Mouse (Mus musculus): ENCODE results near the gene Sox9. TPM values are rescaled to one million over a fixed set of nuclear protein-coding genes. Genes with fewer than 3 reads are reported as not detected.
A peak's percentile ranks its signal among the peaks of the same experiment; 100 is the strongest.

Gene Sox9
- polyA plus RNA-seq (2015; fragmentation: Nextera tagmentation; extraction: Ambion mirVana) = 36.2 and 37.9 TPM in 2 replicates

- H3K36me3 ChIP-seq = no peaks in the 10 kb centered on the region
- peaks cover 60% of the 10 kb centered on the region for H3K27me3 ChIP-seq
- H3K27ac ChIP-seq = peak within 1 kb of the TSS; percentile 85
- H3K9ac ChIP-seq = peak within 1 kb of the TSS; percentile 61
- under 1% methylated on average over 15 of the region's 15 CpGs for WGBS
- peak; percentile 87 for ATAC-seq (replicated peaks; ENCODE audit: low FRiP score)
- peak within 1 kb of the TSS; percentile 57 for H3K4me3 ChIP-seq (replicated peaks)
- peak within 1 kb of the TSS; percentile 85 for H3K4me2 ChIP-seq
- peaks cover 48% of the 10 kb centered on the region for H3K4me1 ChIP-seq
- H3K9me3 ChIP-seq (replicated peaks) = no peaks in the 10 kb centered on the region
These were observed at the start of gene Sox9 for GRCm38 (mm10) chr11:112781994-112782356. Gene Sox9 (plus strand): TSS chr11:112782224.

GRCm38 (mm10) chr11:112732401-112732800 lies 49.6 kb upstream of the Sox9 start:
- WGBS = 67% methylated on average over 7 of the region's 7 CpGs
- ATAC-seq (replicated peaks; ENCODE audit: low FRiP score) = no peak
- H3K9me3 ChIP-seq (replicated peaks) = no peaks in the 10 kb centered on the region

GRCm38 (mm10) chr11:112737071-112737470 lies 45.0 kb upstream of the Sox9 start:
- no peaks in the 10 kb centered on the region for H3K27me3 ChIP-seq
- H3K27ac ChIP-seq = no peak overlapping the region
- no peaks in the 10 kb centered on the region for H3K9me3 ChIP-seq (replicated peaks)
- WGBS = 68% methylated on average over 5 of the region's 5 CpGs
- no peaks in the 10 kb centered on the region for H3K4me1 ChIP-seq
- H3K4me2 ChIP-seq = no peak overlapping the region
- ATAC-seq (replicated peaks; ENCODE audit: low FRiP score) = no peak
- H3K9ac ChIP-seq = no peak overlapping the region
- H3K36me3 ChIP-seq = no peaks in the 10 kb centered on the region
- H3K4me3 ChIP-seq (replicated peaks) = no peak overlapping the region

More at GRCm38 (mm10) chr11:112732401-112732800, 49.6 kb upstream of the Sox9 start:
- Histone ChIP-seq H3K36me3 (no peaks in the 10 kb centered on the region), H3K4me1 (0 out of 2 replicates have a peak, but pooled peaks cover 5% of the 10 kb centered on the region), H3K4me2 (no peak overlapping the region), H3K9ac (no peak overlapping the region), H3K27me3 (no peaks in the 10 kb centered on the region), H3K4me3 (replicated peaks) (no peak overlapping the region), H3K27ac (no peak overlapping the region)

- H3K27me3 ChIP-seq = no peaks in the 10 kb centered on the region
- no peaks in the 10 kb centered on the region for H3K9me3 ChIP-seq (replicated peaks)
- ATAC-seq (replicated peaks; ENCODE audit: low FRiP score) = no peak
- H3K36me3 ChIP-seq = no peaks in the 10 kb centered on the region
- H3K4me1 ChIP-seq = no peaks in the 10 kb centered on the region
- no peak overlapping the region for H3K27ac ChIP-seq
- no peak overlapping the region for H3K4me3 ChIP-seq (replicated peaks)
- H3K9ac ChIP-seq = no peak overlapping the region
- H3K4me2 ChIP-seq = no peak overlapping the region
- 92% methylated on average over 1 of the region's 1 CpGs for WGBS
These were observed 42.3 kb upstream of the Sox9 start for GRCm38 (mm10) chr11:112739681-112740080.

- no peaks in the 10 kb centered on the region for H3K27me3 ChIP-seq
- no peak overlapping the region for H3K27ac ChIP-seq
- ATAC-seq (replicated peaks; ENCODE audit: low FRiP score) = no peak
- no peaks in the 10 kb centered on the region for H3K9me3 ChIP-seq (replicated peaks)
- no peaks in the 10 kb centered on the region for H3K4me1 ChIP-seq
- no peak overlapping the region for H3K9ac ChIP-seq
- H3K4me2 ChIP-seq = no peak overlapping the region
- H3K4me3 ChIP-seq (replicated peaks) = no peak overlapping the region
- H3K36me3 ChIP-seq = no peaks in the 10 kb centered on the region
- 33% methylated on average over 4 of the region's 4 CpGs for WGBS
These were observed 25.5 kb upstream of the Sox9 start for GRCm38 (mm10) chr11:112756516-112756915.

GRCm38 (mm10) chr11:112758056-112758455 lies 24.0 kb upstream of the Sox9 start:
- no peaks in the 10 kb centered on the region for H3K27me3 ChIP-seq
- no peak for ATAC-seq (replicated peaks; ENCODE audit: low FRiP score)
- WGBS = 64% methylated on average over 9 of the region's 9 CpGs
- H3K36me3 ChIP-seq = no peaks in the 10 kb centered on the region
- H3K27ac ChIP-seq = no peak overlapping the region
- no peak overlapping the region for H3K4me3 ChIP-seq (replicated peaks)
- no peak overlapping the region for H3K9ac ChIP-seq
- H3K4me1 ChIP-seq = no peaks in the 10 kb centered on the region
- no peak overlapping the region for H3K4me2 ChIP-seq
- no peaks in the 10 kb centered on the region for H3K9me3 ChIP-seq (replicated peaks)

- H3K9me3 ChIP-seq (replicated peaks) = no peaks in the 10 kb centered on the region
- WGBS = 92% methylated on average over 4 of the region's 4 CpGs
- no peak for ATAC-seq (replicated peaks; ENCODE audit: low FRiP score)
These were observed 15.1 kb upstream of the Sox9 start for GRCm38 (mm10) chr11:112766956-112767355.

GRCm38 (mm10) chr11:112767531-112768041 lies 14.4 kb upstream of the Sox9 start:
- no peak overlapping the region for H3K27ac ChIP-seq
- ATAC-seq (replicated peaks; ENCODE audit: low FRiP score) = no peak
- H3K9ac ChIP-seq = no peak overlapping the region
- H3K4me3 ChIP-seq (replicated peaks) = no peak overlapping the region
- no peaks in the 10 kb centered on the region for H3K4me1 ChIP-seq
- H3K4me2 ChIP-seq = no peak overlapping the region
- no peaks in the 10 kb centered on the region for H3K9me3 ChIP-seq (replicated peaks)
- 73% methylated on average over 15 of the region's 15 CpGs for WGBS
- H3K27me3 ChIP-seq = peaks cover 3% of the 10 kb centered on the region; the same call in 1 of the 2 replicates
- H3K36me3 ChIP-seq = no peaks in the 10 kb centered on the region

More at GRCm38 (mm10) chr11:112766956-112767355, 15.1 kb upstream of the Sox9 start:
- H3K4me1 ChIP-seq = no peaks in the 10 kb centered on the region
- no peaks in the 10 kb centered on the region for H3K36me3 ChIP-seq
- no peak overlapping the region for H3K27ac ChIP-seq
- peaks cover 3% of the 10 kb centered on the region; the same call in 1 of the 2 replicates for H3K27me3 ChIP-seq
- no peak overlapping the region for H3K4me2 ChIP-seq
- H3K9ac ChIP-seq = no peak overlapping the region
- H3K4me3 ChIP-seq (replicated peaks) = no peak overlapping the region

GRCm38 (mm10) chr11:112772791-112773355 lies 9.2 kb upstream of the Sox9 start:
- ATAC-seq (replicated peaks; ENCODE audit: low FRiP score) = no peak; the same call in 1 of the 2 replicates
- H3K9ac ChIP-seq = no peak overlapping the region
- peaks cover 8% of the 10 kb centered on the region; the same call in 1 of the 2 replicates for H3K4me1 ChIP-seq
- H3K36me3 ChIP-seq = no peaks in the 10 kb centered on the region
- H3K4me3 ChIP-seq (replicated peaks) = no peak overlapping the region
- 0 out of 2 replicates have a peak overlapping the region, but pooled peaks have one; percentile 1 for H3K4me2 ChIP-seq
- peaks cover 44% of the 10 kb centered on the region for H3K27me3 ChIP-seq
- H3K27ac ChIP-seq = no peak overlapping the region
- 13% methylated on average over 11 of the region's 11 CpGs for WGBS
- H3K9me3 ChIP-seq (replicated peaks) = no peaks in the 10 kb centered on the region

- Histone ChIP-seq H3K9me3 (replicated peaks) (no peaks in the 10 kb centered on the region), H3K4me2 (peak overlapping the region; percentile 36), H3K36me3 (no peaks in the 10 kb centered on the region), H3K9ac (no peak overlapping the region), H3K27ac (no peak overlapping the region), H3K4me1 (peaks cover 42% of the 10 kb centered on the region), H3K27me3 (peaks cover 73% of the 10 kb centered on the region), H3K4me3 (replicated peaks) (no peak overlapping the region)
- ATAC-seq (replicated peaks; ENCODE audit: low FRiP score) = no peak
- 2% methylated on average over 10 of the region's 10 CpGs for WGBS
These were observed 2.3 kb upstream of the Sox9 start for GRCm38 (mm10) chr11:112779762-112780161.

GRCm38 (mm10) chr11:112780394-112780920 lies 1.6 kb upstream of the Sox9 start:
- H3K27me3 ChIP-seq = peaks cover 72% of the 10 kb centered on the region

GRCm38 (mm10) chr11:112781035-112781911 lies 751 bp upstream of the Sox9 start:
- peak; percentile 17; the same call in 1 of the 2 replicates for ATAC-seq (replicated peaks; ENCODE audit: low FRiP score)
- WGBS = 2% methylated on average over 44 of the region's 49 CpGs
- H3K27me3 ChIP-seq = peaks cover 65% of the 10 kb centered on the region
- no peaks in the 10 kb centered on the region for H3K36me3 ChIP-seq
- H3K9ac ChIP-seq = peak overlapping the region; percentile 33
- no peaks in the 10 kb centered on the region for H3K9me3 ChIP-seq (replicated peaks)
- H3K4me3 ChIP-seq (replicated peaks) = peak overlapping the region; percentile 57
- peaks cover 48% of the 10 kb centered on the region for H3K4me1 ChIP-seq
- peak overlapping the region; percentile 85 for H3K4me2 ChIP-seq
- H3K27ac ChIP-seq = peak overlapping the region; percentile 85

More at GRCm38 (mm10) chr11:112780394-112780920, 1.6 kb upstream of the Sox9 start:
- H3K27ac ChIP-seq = no peak overlapping the region
- peak overlapping the region; percentile 57 for H3K4me3 ChIP-seq (replicated peaks)
- no peaks in the 10 kb centered on the region for H3K9me3 ChIP-seq (replicated peaks)
- peaks cover 48% of the 10 kb centered on the region for H3K4me1 ChIP-seq
- H3K36me3 ChIP-seq = no peaks in the 10 kb centered on the region
- peak overlapping the region; percentile 85 for H3K4me2 ChIP-seq
- no peak for ATAC-seq (replicated peaks; ENCODE audit: low FRiP score)
- no peak overlapping the region for H3K9ac ChIP-seq
- WGBS = 6% methylated on average over 19 of the region's 19 CpGs

Data from kidney, embryonic 15.5 days (tissue).